Mouse (Mus musculus) adrenal gland, adult 8-10 months (tissue): ENCODE data around the gene 1700019D03Rik. TPM values are rescaled to one million over a fixed set of nuclear protein-coding genes. Genes with fewer than 3 reads are reported as not detected.

Source experiments
- DNase-seq: peaks from one replicate; pipeline ENCODE4 v3.0.0; 2022
- total RNA-seq, 4 experiments: library from RNA; stranded (reverse); gene quantifications; 2 replicates each; pipeline ENCODE4 v1.2.4; 2022

Gene 1700019D03Rik
- 1 to 10 TPM in 3 of 4 experiments, under 1 TPM in 1; 0.84 to 2.1 (median 1.2) TPM for total RNA-seq

GRCm38 (mm10) chr1:53020079-53020478, at the start of gene 1700019D03Rik:
1700019D03Rik (minus strand) TSS chr1:53020179.
- DNase-seq: no peak

- no peak for DNase-seq
Measured at GRCm38 (mm10) chr1:53063921-53064320, 43.9 kb upstream of the 1700019D03Rik start.

GRCm38 (mm10) chr1:53061871-53062608, 42.1 kb upstream of the 1700019D03Rik start:
- no peak for DNase-seq

- DNase-seq: no peak
Measured at GRCm38 (mm10) chr1:53061340-53061739, 41.4 kb upstream of the 1700019D03Rik start, which contains the start of gene Mstn. Mstn (plus strand) TSS chr1:53061640.

GRCm38 (mm10) chr1:53060499-53060898, 40.5 kb upstream of the 1700019D03Rik start:
- no peak for DNase-seq

GRCm38 (mm10) chr1:53059106-53059505, 39.1 kb upstream of the 1700019D03Rik start:
- no peak for DNase-seq

- no peak for DNase-seq
Measured at GRCm38 (mm10) chr1:53053087-53054022, 33.4 kb upstream of the 1700019D03Rik start.

- DNase-seq: no peak
Measured at GRCm38 (mm10) chr1:53049763-53050427, 29.9 kb upstream of the 1700019D03Rik start.

GRCm38 (mm10) chr1:53037443-53037871, 17.5 kb upstream of the 1700019D03Rik start:
- no peak for DNase-seq

- DNase-seq: no peak
Measured at GRCm38 (mm10) chr1:53032550-53032949, 12.6 kb upstream of the 1700019D03Rik start.

- no peak for DNase-seq
Measured at GRCm38 (mm10) chr1:53018746-53019505, 1.1 kb downstream of the 1700019D03Rik start.

- DNase-seq: no peak
Measured at GRCm38 (mm10) chr1:53015606-53016005, 4.4 kb downstream of the 1700019D03Rik start.

- DNase-seq: no peak
Measured at GRCm38 (mm10) chr1:53014716-53015115, 5.3 kb downstream of the 1700019D03Rik start.

GRCm38 (mm10) chr1:52986692-52987091, 33.3 kb downstream of the 1700019D03Rik start:
- no peak for DNase-seq

GRCm38 (mm10) chr1:52973198-52973597, 46.8 kb downstream of the 1700019D03Rik start:
- no peak for DNase-seq

GRCm38 (mm10) chr1:52971881-52972503, 48.0 kb downstream of the 1700019D03Rik start:
- no peak for DNase-seq

GRCm38 (mm10) chr1:52964581-52964980, 55.4 kb downstream of the 1700019D03Rik start:
- no peak for DNase-seq

GRCm38 (mm10) chr1:52963097-52963496, 56.9 kb downstream of the 1700019D03Rik start:
- DNase-seq: no peak

- DNase-seq: no peak
Measured at GRCm38 (mm10) chr1:52960191-52960590, 59.8 kb downstream of the 1700019D03Rik start.

- DNase-seq: no peak
Measured at GRCm38 (mm10) chr1:52956746-52957145, 63.2 kb downstream of the 1700019D03Rik start.

- peak; percentile 10 for DNase-seq
Measured at GRCm38 (mm10) chr1:52955102-52955501, 64.9 kb downstream of the 1700019D03Rik start.
